Mouse (Mus musculus) hindlimb bud, embryonic 11.5 days (tissue): ENCODE results near the gene Cmtm3.

Experiments
- DNase-seq: peaks from one replicate; pipeline ENCODE4 v3.0.0-alpha.2; 2012; ENCODE audit warnings: low read depth, low spot score; ENCODE audit errors: extremely low spot score

Cmtm3 gene

DNA sequence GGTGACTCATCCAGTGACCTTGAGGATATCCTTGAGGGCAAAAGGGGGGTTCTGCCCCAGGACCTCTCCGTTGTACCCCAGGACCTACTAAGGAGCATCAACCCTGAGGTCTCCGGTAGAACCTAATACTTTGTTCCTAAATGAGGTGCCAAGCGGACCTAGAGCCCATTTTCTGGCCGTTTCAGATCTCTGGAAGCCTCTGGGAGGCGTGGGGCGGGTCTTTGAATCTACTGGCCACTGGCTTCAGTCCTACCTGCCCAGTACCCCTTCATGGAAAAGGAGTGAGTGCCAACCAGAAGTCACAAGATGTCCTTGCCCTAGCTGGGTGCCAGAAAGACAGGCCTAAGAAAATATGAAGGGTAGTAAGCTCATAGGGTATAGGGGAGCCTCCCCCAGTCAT, 2.5 kb downstream of the Cmtm3 start:
- DNase-seq = no peak

DNA sequence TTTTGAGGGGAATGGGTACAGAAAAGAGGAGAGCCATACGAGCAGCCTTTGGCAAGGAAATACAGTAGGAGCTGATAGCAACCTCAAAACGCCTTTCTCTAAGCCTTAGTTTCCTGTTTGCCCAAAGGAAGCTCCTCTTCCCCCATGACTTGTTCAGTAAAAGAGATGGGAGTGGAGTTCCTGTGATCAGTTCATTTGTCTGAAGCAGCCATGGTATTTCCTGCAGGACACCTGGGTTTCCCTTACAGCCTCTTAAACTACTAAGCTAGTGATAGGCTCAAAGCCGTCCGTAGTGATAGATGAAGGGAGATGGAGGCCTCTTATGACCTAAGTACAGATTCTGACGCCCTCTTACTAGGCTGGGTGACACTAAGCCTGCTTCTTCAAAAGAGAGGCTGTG, 3.2 kb downstream of the Cmtm3 start:
- no peak for DNase-seq

DNA sequence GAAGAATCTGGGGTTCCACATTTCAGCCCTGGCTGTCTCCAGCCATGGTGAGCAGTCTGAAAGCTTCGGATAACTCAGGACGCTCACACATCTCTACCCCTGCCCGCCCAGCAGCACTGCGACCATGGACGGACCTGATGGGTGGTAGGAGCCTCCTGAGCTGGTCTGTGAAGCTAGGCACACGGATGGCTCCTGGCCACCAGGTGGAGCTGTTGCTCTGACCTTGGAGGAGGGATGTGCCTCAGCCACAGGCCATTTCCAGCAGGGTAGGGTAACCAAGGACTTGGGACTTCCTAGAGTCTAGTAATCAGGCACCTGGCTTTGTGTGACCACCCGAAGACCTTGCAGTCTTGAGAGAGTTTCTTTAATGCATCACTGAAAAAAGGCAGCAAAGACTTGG, 4.7 kb downstream of the Cmtm3 start:
- peak; percentile 77 for DNase-seq

DNA sequence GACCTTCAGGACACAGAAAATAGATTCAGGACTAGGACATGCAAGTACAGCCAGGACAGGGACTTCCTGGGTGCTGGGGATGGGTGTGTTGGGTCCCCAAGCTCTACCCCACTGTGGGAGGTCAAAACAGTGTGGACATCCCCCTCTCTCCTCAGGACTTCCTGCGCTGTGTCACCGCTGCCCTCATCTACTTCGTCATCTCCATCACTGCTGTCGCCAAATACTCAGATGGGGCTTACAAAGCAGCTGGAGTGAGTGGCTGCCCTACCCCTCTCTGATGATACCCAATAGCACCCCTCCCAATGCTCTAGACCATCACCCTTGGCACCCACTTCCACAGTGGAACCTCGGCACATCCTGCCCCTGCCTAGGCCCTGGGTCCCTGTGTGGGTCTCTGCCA, 5.4 kb downstream of the Cmtm3 start:
- no peak for DNase-seq

DNA sequence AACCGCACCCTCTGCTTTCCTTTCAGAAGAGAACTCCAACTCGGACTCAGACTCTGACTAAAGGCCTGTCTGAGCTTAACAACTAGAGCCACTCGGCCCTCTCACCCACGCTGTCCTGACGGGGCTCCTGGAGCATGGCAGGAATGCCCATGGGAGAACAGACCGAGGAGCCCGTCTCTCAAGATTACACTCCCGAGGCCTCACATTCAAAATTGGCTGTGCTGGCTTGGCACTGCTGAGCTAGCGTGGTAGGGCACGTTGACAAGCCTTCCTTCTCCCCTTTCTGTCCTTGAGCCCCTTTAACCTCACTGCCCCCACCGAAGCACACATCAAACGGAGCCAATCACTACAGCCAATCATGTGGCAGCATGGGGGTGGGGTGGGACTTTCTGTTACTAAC, 7.5 kb downstream of the Cmtm3 start:
- no peak for DNase-seq

DNA sequence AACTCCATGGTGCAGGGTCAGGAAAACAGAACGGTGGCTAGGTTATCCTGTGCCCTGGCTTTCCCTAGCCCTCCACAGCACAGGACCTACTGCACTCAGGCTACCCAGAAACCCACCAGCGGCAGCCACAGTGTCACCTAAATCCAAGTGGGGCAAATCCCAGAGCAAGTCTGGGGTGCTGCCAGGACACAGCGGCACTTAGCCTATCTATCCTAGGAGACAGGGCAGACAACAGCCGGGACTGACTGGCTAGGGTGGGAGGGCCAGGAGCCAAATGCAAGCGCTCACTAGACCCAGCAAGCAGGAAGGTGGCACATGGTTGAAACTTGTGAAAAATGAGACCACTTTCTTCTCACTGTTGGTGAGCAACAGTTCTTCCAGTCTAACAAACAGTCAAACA, 9.8 kb downstream of the Cmtm3 start:
- DNase-seq = no peak

DNA sequence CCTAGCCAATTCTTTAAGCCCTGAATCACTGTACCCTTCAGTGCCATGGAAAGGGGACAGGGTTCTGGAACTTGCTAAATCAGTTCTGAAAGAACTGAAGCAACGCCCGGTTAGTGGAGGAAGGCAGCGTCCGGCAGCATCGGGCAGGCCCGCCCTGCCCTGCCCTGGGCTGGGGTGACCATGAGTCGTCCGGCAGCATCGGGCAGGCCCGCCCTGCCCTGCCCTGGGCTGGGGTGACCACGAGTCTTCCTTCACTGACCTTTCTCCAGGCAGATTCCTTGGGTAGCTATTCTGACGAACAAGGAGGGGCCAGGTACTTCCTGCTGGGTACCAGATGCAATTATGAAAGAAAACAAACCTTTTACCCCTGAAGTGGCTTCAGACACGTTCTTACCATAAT, 10.8 kb downstream of the Cmtm3 start:
- DNase-seq = no peak

DNA sequence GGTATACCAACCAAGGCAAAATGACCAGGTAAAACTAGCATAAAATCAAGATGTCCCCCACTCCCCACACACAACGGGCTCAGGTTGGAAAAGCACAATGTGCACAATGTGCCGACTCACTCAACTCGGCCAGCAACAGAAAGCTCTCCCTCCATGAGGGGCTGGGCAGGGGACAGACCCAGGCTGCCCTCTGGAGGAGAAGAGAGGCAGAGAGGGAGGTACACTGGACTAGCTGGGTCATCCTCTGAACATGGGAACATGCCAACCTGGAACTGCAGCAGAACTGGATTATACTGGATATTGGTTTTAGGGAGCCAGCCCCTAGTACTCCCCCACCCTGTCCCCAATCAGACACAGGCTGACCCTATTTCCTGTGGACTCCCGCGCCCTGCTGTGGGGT, 14.0 kb downstream of the Cmtm3 start:
- DNase-seq = no peak

DNA sequence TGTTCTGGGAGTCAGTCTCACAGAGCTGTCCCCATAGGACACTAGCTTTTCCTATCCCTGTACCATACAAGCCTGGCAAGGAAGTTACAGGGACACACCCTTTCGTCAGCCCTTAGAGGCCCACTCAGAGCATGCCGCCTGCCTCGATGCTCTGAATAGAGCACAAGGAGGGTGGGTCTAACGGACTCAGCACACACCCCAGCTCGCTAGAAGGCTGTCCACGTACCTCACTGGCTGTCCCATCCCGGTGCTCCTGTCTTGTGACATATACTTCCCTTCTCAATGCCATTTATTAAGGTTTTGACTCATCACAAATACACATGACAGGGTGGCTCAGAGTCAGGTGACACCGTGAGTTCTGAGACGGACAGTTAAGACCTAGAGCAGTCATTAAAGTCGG, 15.3 kb downstream of the Cmtm3 start:
- no peak for DNase-seq

DNA sequence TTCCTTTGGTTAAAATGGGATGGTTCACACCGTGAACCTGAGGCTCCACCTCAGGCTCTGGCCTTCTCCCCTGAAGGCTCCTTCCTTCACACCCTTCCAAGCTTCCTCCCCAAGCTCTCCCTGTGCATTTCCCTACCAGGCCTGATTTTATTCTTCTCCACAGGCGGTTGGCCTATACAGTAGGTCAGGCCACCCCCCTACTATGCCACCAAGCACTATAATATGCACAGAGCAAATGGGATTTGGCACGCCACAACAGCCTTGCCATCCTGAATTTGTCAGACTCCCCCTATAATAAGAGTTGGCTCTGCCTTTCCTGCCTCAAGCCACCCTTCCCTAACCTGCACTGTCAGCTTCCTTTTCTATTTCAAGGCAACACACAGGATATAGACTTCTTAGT, 19.4 kb downstream of the Cmtm3 start:
- no peak for DNase-seq

DNA sequence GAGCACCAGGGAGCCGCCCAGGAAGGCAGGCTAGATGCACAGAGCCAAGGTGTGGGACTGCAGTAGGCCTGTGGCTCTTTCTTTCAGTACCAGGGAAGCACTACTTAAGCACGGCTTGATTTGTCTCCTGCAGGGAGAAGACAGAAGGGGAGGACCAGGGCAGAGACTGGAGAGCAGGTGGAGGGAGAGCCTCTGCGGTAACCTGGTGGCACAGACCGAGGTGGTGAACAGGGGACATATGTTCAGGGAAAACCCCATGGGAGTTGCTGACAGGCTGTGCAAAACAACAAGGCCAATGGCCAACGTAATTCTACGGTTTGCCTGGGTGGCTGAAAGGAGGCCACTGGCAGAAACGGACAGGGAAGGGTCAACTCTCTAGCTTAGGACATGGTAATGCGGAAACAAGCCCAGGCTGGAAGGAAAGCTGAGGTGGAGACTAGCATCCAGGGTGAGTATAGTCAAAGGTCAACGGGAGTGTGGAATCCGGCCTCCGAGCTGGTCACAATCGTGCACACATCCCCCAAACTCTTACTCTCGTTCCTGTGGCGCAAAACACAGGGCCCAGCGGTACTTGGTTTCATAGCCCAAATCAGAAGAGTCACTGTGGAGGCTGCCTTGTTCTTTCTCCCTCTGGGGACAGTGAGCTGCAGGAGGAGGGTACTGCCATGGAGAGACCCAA, 20.7 kb downstream of the Cmtm3 start:
- no peak for DNase-seq

DNA sequence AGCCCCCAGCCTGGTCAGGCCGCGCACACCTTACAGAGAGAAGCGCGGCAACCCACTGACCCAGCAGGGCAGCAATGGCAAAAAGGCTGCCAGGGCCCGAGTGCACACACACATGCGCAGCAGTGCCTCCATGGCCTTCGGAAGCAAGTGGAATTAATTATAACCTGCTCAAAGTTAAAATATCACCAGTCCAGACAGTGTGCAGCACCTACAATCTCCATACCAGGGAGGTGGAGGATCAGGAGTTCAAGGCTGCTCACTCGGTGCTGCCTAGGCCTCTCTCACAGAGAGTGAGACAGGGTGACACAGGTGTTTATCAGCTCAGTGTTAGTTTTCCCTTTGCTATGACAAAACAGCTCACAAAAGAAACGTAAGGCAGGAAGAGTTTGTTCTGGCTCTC, 26.5 kb downstream of the Cmtm3 start:
- no peak for DNase-seq

DNA sequence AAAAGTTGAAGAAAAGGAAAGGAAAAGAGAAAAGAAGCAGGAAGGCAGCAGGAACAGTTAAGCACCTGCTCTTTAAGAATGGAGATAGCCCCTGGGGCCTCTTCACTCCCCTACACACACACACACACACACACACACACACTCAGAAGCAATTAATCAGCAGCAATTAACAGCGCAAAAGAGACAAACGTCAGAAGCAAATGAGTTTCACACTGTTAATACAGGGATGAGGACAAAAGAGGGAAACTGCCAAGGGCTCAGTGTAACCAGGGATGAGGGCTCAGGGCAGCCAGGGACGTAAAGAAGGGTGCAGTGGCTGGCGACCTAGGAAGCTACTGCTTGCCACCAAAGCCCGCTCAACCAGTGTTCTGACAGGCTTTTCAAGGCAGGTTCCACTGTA, 28.2 kb downstream of the Cmtm3 start:
- no peak for DNase-seq

DNA sequence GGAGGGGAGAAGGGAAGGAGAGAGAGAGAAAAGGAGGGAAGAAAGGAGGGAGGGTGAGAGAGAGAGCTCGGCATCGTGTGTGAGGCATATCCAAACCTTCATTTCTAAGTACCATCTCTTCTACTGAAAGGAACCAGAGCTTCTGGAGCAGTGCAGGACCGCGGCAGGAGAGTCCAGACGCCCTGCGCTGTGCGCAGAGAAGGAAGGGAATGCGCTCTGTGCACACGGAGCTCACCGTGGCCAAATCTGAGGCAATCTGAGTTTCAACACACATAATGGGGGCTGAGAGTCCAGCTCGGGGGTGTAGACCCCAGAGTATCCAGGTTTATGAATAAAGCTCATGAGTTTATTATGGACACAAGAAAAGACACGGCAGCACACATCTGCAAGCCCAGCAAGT, 30.4 kb downstream of the Cmtm3 start:
- DNase-seq = no peak

DNA sequence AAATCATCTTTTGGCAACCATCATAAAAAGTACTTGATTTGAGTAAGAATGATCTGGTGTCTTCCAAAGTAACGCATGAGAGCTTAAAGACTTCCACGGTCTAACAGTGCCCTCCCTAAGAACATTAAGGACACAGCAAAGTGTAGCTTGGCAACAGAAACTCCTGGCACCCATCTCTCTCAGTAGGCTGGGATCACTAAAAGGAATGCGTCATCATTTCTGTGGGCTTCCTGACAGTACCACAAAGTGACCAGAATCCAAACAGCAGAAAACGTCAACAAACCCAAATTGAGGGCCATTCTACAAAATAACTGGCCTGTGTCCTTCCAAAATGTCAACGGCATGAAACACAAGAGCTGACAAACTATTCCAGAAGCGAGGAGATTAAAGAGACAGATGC, 30.9 kb downstream of the Cmtm3 start:
- DNase-seq = no peak

DNA sequence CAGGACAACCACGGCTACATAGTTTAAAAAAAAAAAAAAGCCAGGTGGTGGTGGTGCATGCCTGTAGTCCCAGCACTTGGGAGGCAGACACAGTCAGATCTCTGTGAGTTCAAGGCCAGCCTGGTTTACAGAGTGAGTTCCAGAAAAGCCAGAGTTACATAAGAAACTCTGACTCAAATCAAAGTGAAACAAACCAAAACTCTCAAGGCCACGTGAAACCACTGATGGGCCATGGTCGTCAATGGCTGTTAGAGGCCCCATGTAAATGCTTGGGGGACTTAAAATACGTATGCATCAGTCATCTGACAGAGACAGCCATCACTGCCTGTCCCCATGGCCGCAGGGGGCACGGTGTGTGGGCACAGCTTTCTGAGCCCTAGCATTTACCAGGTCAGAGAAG, 31.9 kb downstream of the Cmtm3 start:
- DNase-seq = no peak

DNA sequence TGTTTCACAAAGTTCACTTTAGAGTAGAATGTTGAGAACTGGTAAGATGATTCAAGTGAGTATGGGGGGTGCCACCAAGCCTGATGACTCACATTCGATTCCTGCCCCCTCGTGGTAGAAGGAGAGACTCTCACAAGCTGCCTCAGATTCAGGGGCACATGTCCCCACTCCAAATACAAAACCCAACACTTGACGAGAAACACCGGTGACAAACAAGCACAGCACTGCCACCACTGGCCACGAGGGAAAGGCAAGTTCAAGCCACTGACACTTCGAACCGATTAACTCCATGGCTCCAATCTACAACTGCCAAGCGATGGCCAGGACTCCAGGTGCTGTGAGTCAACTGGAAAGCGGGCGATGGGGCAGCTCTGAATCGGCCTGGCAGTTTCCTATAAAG, 34.6 kb downstream of the Cmtm3 start:
- no peak for DNase-seq

DNA sequence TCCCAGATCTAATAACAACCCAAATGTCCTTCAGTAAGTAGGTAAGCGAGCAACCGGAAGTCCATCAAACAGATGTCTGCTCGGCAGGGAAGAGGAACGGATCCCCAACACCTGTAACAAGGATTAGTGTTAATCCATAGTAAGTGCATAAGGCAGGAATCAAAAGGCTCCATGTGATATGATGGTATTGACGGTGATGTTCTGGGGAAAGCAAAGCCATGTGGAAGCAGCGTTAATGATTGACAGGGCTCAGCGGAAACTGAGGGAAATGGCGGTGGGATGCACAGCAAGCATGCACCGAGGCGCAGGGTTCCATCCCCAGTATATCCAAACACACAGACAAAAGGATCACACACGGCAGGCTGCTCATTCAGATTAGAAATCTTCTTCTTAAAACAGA, 35.1 kb downstream of the Cmtm3 start:
- no peak for DNase-seq

DNA sequence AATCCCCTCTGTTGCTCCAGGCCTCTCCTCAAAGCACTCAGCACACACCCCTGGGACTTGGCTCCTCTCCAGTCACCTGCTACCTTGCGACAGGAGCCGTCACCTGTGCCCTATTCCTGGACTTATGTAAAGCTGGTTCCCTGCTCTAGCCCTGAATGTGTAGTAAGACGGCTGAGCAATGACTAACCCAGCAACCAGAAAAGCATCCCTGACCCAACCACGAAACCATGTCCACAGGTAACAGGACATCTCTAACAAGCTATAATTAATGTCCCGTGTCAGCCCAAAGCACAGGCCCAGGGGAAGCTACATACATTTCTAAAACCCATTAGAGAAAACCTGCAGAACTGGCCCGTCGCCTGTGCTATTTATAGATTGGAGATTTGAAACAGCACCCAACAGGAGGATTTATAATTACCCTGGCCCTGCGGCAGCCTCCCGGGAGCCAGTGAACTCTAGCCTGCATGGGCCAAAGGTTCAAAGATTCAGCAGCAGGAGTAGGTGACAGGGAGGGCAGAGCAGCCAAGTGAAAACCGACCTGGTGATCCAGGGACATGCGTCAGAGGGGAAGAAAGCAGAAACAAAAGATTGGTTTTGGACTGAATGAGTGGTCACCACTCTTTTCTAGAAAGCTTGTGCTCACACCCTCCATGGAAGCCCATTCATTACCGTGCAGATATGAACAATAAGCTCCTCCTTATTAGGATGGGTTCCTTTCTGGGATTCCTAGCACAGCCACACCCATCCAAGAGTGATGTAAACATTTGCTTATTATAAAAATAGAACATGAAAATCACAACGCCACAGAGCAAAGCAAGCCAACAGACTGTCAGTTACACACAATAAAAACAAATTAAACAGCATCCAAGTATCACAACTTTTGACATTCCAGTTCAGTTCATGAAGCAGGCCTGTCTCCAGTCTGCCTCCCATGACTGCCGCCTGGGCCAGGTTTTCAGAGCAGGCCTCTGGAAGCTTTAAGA, 35.9 kb downstream of the Cmtm3 start:
- DNase-seq = no peak

DNA sequence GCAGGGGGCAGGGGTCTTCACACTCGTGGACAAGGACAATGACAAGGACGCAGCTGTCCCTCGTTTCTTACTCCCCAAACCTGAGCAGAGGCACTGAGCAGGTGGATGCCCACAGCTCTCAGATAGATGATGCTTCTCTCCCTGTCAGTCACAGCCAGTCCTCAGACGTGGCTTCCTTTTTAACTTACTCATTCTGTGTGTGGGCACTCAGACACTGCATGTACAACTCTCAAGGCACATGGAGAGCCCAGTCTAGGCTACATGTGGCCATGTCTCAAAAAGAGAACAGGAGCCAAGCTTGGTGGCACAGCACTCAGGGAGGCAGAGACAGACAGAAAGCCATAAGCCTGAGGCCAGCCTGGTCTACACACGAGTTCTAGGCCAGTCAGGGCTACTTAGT, 36.7 kb downstream of the Cmtm3 start:
- no peak for DNase-seq

DNA sequence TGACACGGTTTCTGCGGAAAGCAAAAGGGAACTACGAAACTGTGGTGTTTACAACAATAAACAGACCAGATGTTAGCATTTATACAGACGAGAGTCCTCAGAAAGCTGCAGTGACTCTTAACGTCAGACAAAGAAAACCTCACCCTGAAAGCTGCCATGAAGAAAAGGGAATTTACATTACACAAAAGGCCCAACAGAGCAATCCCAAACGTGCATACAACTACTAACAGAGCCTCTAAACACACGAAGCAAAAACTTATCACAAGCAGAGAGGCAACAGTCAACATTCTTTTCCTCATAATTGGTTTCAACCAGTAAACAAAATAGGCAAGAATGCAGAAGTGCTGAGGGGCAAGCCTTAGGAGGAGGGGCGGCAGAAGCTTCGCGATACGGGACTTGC, 37.5 kb downstream of the Cmtm3 start:
- no peak for DNase-seq

DNA sequence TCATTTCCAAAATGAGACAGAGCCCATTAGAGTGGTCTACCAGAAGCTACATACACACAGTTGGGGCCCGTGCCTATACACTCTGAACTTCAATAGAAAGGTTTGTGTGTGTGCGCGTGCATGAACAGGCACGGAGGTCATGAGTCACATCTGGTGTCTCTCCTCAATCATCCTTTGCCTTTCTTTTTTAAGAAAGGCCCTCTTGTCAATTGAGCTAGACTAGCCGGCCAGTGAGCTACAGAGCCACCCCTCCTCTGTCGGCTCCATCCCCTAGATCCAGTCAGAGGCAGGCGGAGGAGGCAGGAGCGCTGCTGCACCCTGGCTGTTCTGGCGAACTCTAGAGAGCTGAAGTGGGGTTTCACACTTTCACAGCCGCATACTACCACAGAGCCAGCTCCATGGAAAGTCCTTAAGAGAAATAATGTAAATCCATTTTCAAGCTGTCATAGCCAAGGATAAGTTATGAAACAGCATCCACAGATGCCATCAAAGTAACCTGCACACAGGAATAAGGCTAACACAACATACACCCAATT, 40.2 kb downstream of the Cmtm3 start:
- DNase-seq = no peak
